ENCODE assay signal across 11 mouse cellular contexts in genomic region chr14:14634021-14634420, GRCm38 (mm10).
A peak's percentile ranks its signal among the peaks of the same experiment; 100 is the strongest.
DNase-seq lines count a peak whose midpoint lies in the region; ATAC-seq lines count a peak whose summit lies in the region.
"Had no signal": no experiment of that assay in that cellular context is flagged by ENCODE, and none has a peak within 500 bp of the region (broad histone marks: within the 10 kb centered on the region; RNA-seq: fewer than 3 reads in every experiment).

No protein-coding gene starts in this region.

- WGBS in intestine, embryonic 14.5 days, result 40% methylated on average over 2 of the region's 2 CpGs
- 39% methylated on average over 2 of the region's 2 CpGs for WGBS in intestine, embryonic 15.5 days
- 42% methylated on average over 2 of the region's 2 CpGs for WGBS in embryonic facial prominence, embryonic 11.5 days
- 39% methylated on average over 2 of the region's 2 CpGs for WGBS in stomach, embryonic 16.5 days

- DNase-seq in intestine, embryonic 14.5 days (ENCODE audit: low spot score), result no peak
- peak; percentile 10 for DNase-seq in thymus, postnatal 0 days (ENCODE audit: low spot score)
- no peak for DNase-seq in thymus, postnatal 36 days
- DNase-seq in embryonic facial prominence, embryonic 11.5 days (ENCODE audit: low spot score), result peak; percentile 8
- DNase-seq in adrenal gland, adult 8-10 months, result no peak
- no peak for DNase-seq in embryo, embryonic 9.5 days (ENCODE audit: extremely low spot score)
- DNase-seq: adrenal gland, postnatal 10 days; gastrocnemius, postnatal 36 days; kidney, postnatal 25 days had no signal

- H3K4me3 ChIP-seq in intestine, embryonic 14.5 days (ENCODE audit: low read depth, low read length), result no peak overlapping the region
- no peak overlapping the region for H3K4me3 ChIP-seq in intestine, embryonic 15.5 days (replicated peaks)
- no peak overlapping the region for H3K4me3 ChIP-seq in embryonic facial prominence, embryonic 11.5 days (ENCODE audit: low read depth, low read length)
- no peak overlapping the region for H3K4me3 ChIP-seq in stomach, embryonic 16.5 days (replicated peaks; ENCODE audit: low read length)

- H3K36me3 ChIP-seq in intestine, embryonic 14.5 days (ENCODE audit: control insufficient read depth, insufficient read depth, low read length), result no peaks in the 10 kb centered on the region
- no peaks in the 10 kb centered on the region for H3K36me3 ChIP-seq in intestine, embryonic 15.5 days
- no peaks in the 10 kb centered on the region for H3K36me3 ChIP-seq in embryonic facial prominence, embryonic 11.5 days (replicated peaks; ENCODE audit: control insufficient read depth, insufficient read depth, low read depth, low read length)
- no peaks in the 10 kb centered on the region for H3K36me3 ChIP-seq in stomach, embryonic 16.5 days (ENCODE audit: control insufficient read depth, insufficient read depth, low read length)

- no peaks in the 10 kb centered on the region for H3K27me3 ChIP-seq in intestine, embryonic 14.5 days (replicated peaks; ENCODE audit: control insufficient read depth, insufficient read depth, low read length)
- H3K27me3 ChIP-seq in intestine, embryonic 15.5 days (replicated peaks), result no peaks in the 10 kb centered on the region
- H3K27me3 ChIP-seq in embryonic facial prominence, embryonic 11.5 days (ENCODE audit: control insufficient read depth, insufficient read depth, low read length), result no peaks in the 10 kb centered on the region
- H3K27me3 ChIP-seq in stomach, embryonic 16.5 days (ENCODE audit: control insufficient read depth, insufficient read depth, low read length), result no peaks in the 10 kb centered on the region

- H3K27ac ChIP-seq in intestine, embryonic 14.5 days (ENCODE audit: low read depth), result no peak overlapping the region
- H3K27ac ChIP-seq in intestine, embryonic 15.5 days, result no peak overlapping the region
- no peak overlapping the region for H3K27ac ChIP-seq in embryonic facial prominence, embryonic 11.5 days (replicated peaks; ENCODE audit: low read depth, low read length)
- H3K27ac ChIP-seq in stomach, embryonic 16.5 days (ENCODE audit: low read length), result peak overlapping the region; percentile 60; the same call in 1 of the 2 replicates

- no peak for ATAC-seq in intestine, embryonic 14.5 days (replicated peaks; ENCODE audit: low FRiP score, low TSS enrichment, low read depth)
- ATAC-seq in intestine, embryonic 15.5 days, result no peak
- ATAC-seq in embryonic facial prominence, embryonic 11.5 days (replicated peaks; ENCODE audit: insufficient number of reproducible peaks, low FRiP score, low TSS enrichment, low read depth), result no peak
- no peak for ATAC-seq in stomach, embryonic 16.5 days (ENCODE audit: insufficient read depth, low FRiP score)

- no peaks in the 10 kb centered on the region for H3K9me3 ChIP-seq in intestine, embryonic 14.5 days (ENCODE audit: control insufficient read depth, low read length)
- H3K9me3 ChIP-seq in intestine, embryonic 15.5 days, result no peaks in the 10 kb centered on the region
- H3K9me3 ChIP-seq in embryonic facial prominence, embryonic 11.5 days (replicated peaks; ENCODE audit: control insufficient read depth, low read length), result no peaks in the 10 kb centered on the region
- no peaks in the 10 kb centered on the region for H3K9me3 ChIP-seq in stomach, embryonic 16.5 days (replicated peaks; ENCODE audit: control insufficient read depth, low read length)

- no peaks in the 10 kb centered on the region; the same call in 1 of the 2 replicates for H3K4me1 ChIP-seq in intestine, embryonic 14.5 days (replicated peaks; ENCODE audit: control insufficient read depth, insufficient read depth, low read length)
- peaks cover 7% of the 10 kb centered on the region; the same call in 1 of the 2 replicates for H3K4me1 ChIP-seq in intestine, embryonic 15.5 days (replicated peaks)
- H3K4me1 ChIP-seq in embryonic facial prominence, embryonic 11.5 days (ENCODE audit: control insufficient read depth, insufficient read depth, low read length), result no peaks in the 10 kb centered on the region; the same call in 1 of the 2 replicates
- peaks cover 6% of the 10 kb centered on the region for H3K4me1 ChIP-seq in stomach, embryonic 16.5 days (ENCODE audit: control insufficient read depth, insufficient read depth, low read length)

- no peak overlapping the region for H3K9ac ChIP-seq in intestine, embryonic 14.5 days (ENCODE audit: low read length)
- H3K9ac ChIP-seq in intestine, embryonic 15.5 days, result no peak overlapping the region
- H3K9ac ChIP-seq in embryonic facial prominence, embryonic 11.5 days (replicated peaks; ENCODE audit: low read length), result no peak overlapping the region
- H3K9ac ChIP-seq in stomach, embryonic 16.5 days (ENCODE audit: low read length), result no peak overlapping the region

- H3K4me2 ChIP-seq in intestine, embryonic 14.5 days (ENCODE audit: low read length), result peak overlapping the region; percentile 54; the same call in 1 of the 2 replicates
- H3K4me2 ChIP-seq in intestine, embryonic 15.5 days (replicated peaks), result no peak overlapping the region
- H3K4me2 ChIP-seq in embryonic facial prominence, embryonic 11.5 days (ENCODE audit: low read depth, low read length), result no peak overlapping the region
- H3K4me2 ChIP-seq in stomach, embryonic 16.5 days (ENCODE audit: low read depth, low read length), result peak overlapping the region; percentile 56; the same call in 1 of the 2 replicates

Comparison
In these comparisons a context has a peak if more than half of its experiments do, and no peak if none do; other contexts are left out.
1. DNase-seq: peak in thymus, postnatal 0 days (single experiment) and embryonic facial prominence, embryonic 11.5 days (single experiment); none in intestine, embryonic 14.5 days (single experiment), thymus, postnatal 36 days (0 of 2), adrenal gland, adult 8-10 months (single experiment) and embryo, embryonic 9.5 days (single experiment).
2. H3K4me2 ChIP-seq: peak in intestine, embryonic 14.5 days (single experiment) and stomach, embryonic 16.5 days (single experiment); none in intestine, embryonic 15.5 days (single experiment) and embryonic facial prominence, embryonic 11.5 days (single experiment).